Mouse (Mus musculus) spleen, postnatal 36 days (tissue): Measurements from ENCODE around the gene Afmid.
"Not testable (repeated sequence)": the region's sequence is repeated elsewhere in the genome, so short reads cannot be mapped to it uniquely, and the experiment has no call there.

Experiments used
- DNase-seq, 2 experiments: peaks; one replicate each; pipeline ENCODE4 v3.0.0; 2022; ENCODE audit warnings: low spot score in 2 of 2, mixed read lengths in 1 of 2

Gene Afmid

GRCm38 (mm10) chr11:117824060-117824969 lies 1.4 kb upstream of the Afmid start:
- DNase-seq, result peak; percentile 71 to 80

- no peak for DNase-seq
Measured at GRCm38 (mm10) chr11:117826164-117826563, 440 bp downstream of the Afmid start.

GRCm38 (mm10) chr11:117826916-117827315 lies 1.2 kb downstream of the Afmid start:
- DNase-seq, result no peak

GRCm38 (mm10) chr11:117827386-117827785 lies 1.7 kb downstream of the Afmid start:
- no peak for DNase-seq

- DNase-seq, result peak; percentile 82 to 87
Measured at GRCm38 (mm10) chr11:117828149-117828887, 2.6 kb downstream of the Afmid start.

GRCm38 (mm10) chr11:117828888-117829604 lies 3.3 kb downstream of the Afmid start:
- peak; percentile 49 to 65 for DNase-seq

GRCm38 (mm10) chr11:117829671-117830215 lies 4.0 kb downstream of the Afmid start:
- peak in 1 of 2 experiments; percentile 52 for DNase-seq

GRCm38 (mm10) chr11:117830401-117830800 lies 4.7 kb downstream of the Afmid start:
- DNase-seq, result peak; percentile 50 to 72

- DNase-seq, result peak; percentile 87 to 91
Measured at GRCm38 (mm10) chr11:117832086-117832969, 6.6 kb downstream of the Afmid start.

- not testable (repeated sequence) for DNase-seq
Measured at GRCm38 (mm10) chr11:117833509-117833908, 7.8 kb downstream of the Afmid start.

- DNase-seq, result no peak
Measured at GRCm38 (mm10) chr11:117834086-117834485, 8.4 kb downstream of the Afmid start.

- peak in 1 of 2 experiments; percentile 60 for DNase-seq
Measured at GRCm38 (mm10) chr11:117836306-117836705, 10.6 kb downstream of the Afmid start.

GRCm38 (mm10) chr11:117838572-117838971 lies 12.8 kb downstream of the Afmid start:
- DNase-seq, result peak; percentile 68 to 77

- no peak for DNase-seq
Measured at GRCm38 (mm10) chr11:117839021-117839420, 13.3 kb downstream of the Afmid start.

- DNase-seq, result no peak
Measured at GRCm38 (mm10) chr11:117840910-117841309, 15.2 kb downstream of the Afmid start.

GRCm38 (mm10) chr11:117843434-117843833 lies 17.7 kb downstream of the Afmid start:
- DNase-seq, result no peak

- DNase-seq, result no peak
Measured at GRCm38 (mm10) chr11:117844997-117845396, 19.3 kb downstream of the Afmid start.

- DNase-seq, result no peak
Measured at GRCm38 (mm10) chr11:117845651-117846050, 19.9 kb downstream of the Afmid start.

- no peak for DNase-seq
Measured at GRCm38 (mm10) chr11:117846640-117847039, 20.9 kb downstream of the Afmid start.

- no peak for DNase-seq
Measured at GRCm38 (mm10) chr11:117847593-117848215, 22.0 kb downstream of the Afmid start.
